Mouse (Mus musculus) kidney, adult 2 months (tissue): ENCODE data around the gene Bglap. TPM values are rescaled to one million over a fixed set of nuclear protein-coding genes. Genes with fewer than 3 reads are reported as not detected.

ENCODE experiments used
- DNase-seq: peaks from one replicate; pipeline ENCODE4 v3.0.0; 2021
- H3K27ac ChIP-seq: fragments of 200-500 bp; 2 replicates; pipeline ENCODE4 v1.5.1; 2012; ENCODE audit warnings: low read depth, low read length, control low read depth, inconsistent platforms; ENCODE audit not compliant: insufficient read depth
- H3K27me3 ChIP-seq: fragments of 200-500 bp; replicated peaks from 2 replicates; pipeline ENCODE4 v1.6.1; 2012; ENCODE audit warnings: mild to moderate bottlenecking, moderate library complexity, low read length, inconsistent platforms; ENCODE audit not compliant: control insufficient read depth, insufficient read depth
- H3K36me3 ChIP-seq: fragments of 200-500 bp; 2 replicates; pipeline ENCODE4 v1.6.1; 2012; ENCODE audit warnings: mild to moderate bottlenecking, moderate library complexity, low read length, inconsistent platforms; ENCODE audit not compliant: control insufficient read depth, insufficient read depth
- H3K4me1 ChIP-seq: fragments of 200-500 bp; 2 replicates; pipeline ENCODE4 v1.6.1; 2011; ENCODE audit warnings: low read length; ENCODE audit not compliant: control insufficient read depth, insufficient read depth
- H3K4me3 ChIP-seq: fragments of 200-500 bp; 2 replicates; pipeline ENCODE4 v1.5.1; 2011; ENCODE audit warnings: mild to moderate bottlenecking, low read depth, low read length, control low read depth; ENCODE audit not compliant: insufficient read depth
- CTCF ChIP-seq: fragments of 200-500 bp; conservative IDR thresholded peaks from 2 replicates; pipeline ENCODE4 v1.5.1; 2011; ENCODE audit warnings: low read depth, mild to moderate bottlenecking, control low read depth, low read length, moderate library complexity, mixed read lengths; ENCODE audit not compliant: insufficient read depth, insufficient read length
- POLR2A ChIP-seq: fragments of 200-500 bp; IDR thresholded peaks from one replicate; pipeline ENCODE4 v1.6.1; 2011; ENCODE audit warnings: low read depth, low read length, control low read depth
- WGBS: fragments of 180-500 bp; shearing (Covaris S2); methylation state at CpG from one replicate; pipeline ENCODE4 v1.1.7; 2018; 5-methylcytosine and 5-hydroxymethylcytosine counted together
- polyA plus RNA-seq: library from polyadenylated mRNA; depleted of rRNA; stranded (reverse); fragments of >200 nt; gene quantifications from 2 replicates; pipeline ENCODE4 v1.2.3, GENCODE M21; 2012

Bglap gene
- polyA plus RNA-seq, 1 experiment = not detected

DNA sequence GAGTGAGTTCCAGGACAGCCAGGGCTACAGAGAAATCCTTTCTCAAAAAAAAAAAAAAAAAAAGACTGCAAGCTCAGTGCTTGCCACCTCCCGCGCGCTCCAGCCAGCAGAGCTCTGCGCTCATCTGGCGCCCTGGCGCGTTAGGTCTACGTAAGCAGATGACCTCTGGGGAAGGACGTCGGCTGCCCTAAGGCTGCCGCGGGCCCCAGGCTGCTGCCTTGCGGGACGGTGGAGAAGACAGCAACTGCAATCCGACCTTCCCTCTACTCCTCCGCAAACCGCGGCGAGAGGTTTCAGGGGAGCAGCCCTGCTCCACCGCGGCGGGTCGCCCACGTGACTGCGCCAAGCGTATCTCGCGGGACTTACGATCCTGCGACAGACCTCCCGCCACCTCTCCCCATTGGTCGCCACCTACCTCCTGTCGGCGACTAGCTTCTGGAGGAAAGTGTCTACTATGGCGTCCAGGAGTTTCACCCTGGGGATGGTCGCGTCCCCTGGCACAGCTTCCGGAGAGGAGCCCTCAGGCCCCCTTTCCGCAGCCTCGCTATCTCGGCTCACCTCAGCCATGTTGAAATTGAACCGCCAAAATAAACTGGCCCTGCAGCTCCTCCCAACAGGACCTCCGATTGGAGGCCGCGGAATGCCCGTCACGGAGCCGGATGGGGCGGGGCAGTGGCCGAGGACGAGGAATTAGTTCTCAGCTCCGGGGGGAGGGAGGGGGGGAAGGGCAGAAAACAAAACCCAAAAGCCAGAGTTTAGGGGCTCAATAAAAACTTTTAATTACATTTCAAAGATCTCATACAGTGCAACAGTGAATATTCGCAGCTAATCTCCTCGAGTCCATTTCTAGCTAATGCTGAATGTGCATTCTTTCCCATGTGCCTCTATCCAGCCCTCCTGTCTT is 25.7 kb upstream of the Bglap start, which contains the start of gene Pmf1:
Gene Pmf1, minus strand, starts transcription at position 591 of the 904 bp plus-strand sequence.
- Histone ChIP-seq H3K27ac (peak within 1 kb of the TSS; percentile 98), H3K4me3 (peak within 1 kb of the TSS; percentile 88), H3K36me3 (no peaks in the 10 kb centered on the region; the same call in 1 of the 2 replicates), H3K27me3 (no peaks in the 10 kb centered on the region), H3K4me1 (peaks cover 5% of the 10 kb centered on the region; the same call in 1 of the 2 replicates)
- peak; percentile 97 for DNase-seq
- WGBS = under 1% methylated on average over 54 of the region's 54 CpGs
- 0 out of 2 replicates have a peak, but pooled peaks have one; percentile 4 for TF ChIP-seq CTCF
- TF ChIP-seq POLR2A = peak; percentile 86

GRCm38 (mm10) chr3:88408953-88409352 is 24.7 kb upstream of the Bglap start:
- DNase-seq = no peak
- Histone ChIP-seq H3K4me1 (peaks cover 5% of the 10 kb centered on the region; the same call in 1 of the 2 replicates), H3K27ac (no peak overlapping the region), H3K36me3 (no peaks in the 10 kb centered on the region), H3K4me3 (no peak overlapping the region), H3K27me3 (no peaks in the 10 kb centered on the region)
- TF ChIP-seq CTCF (no peak), POLR2A (no peak)
- whole genome bisulfite sequencing = 47% methylated on average over 5 of the region's 5 CpGs

- no peak for DNase-seq
- Histone ChIP-seq H3K4me1 (peaks cover 5% of the 10 kb centered on the region; the same call in 1 of the 2 replicates), H3K27me3 (no peaks in the 10 kb centered on the region), H3K27ac (no peak overlapping the region), H3K36me3 (no peaks in the 10 kb centered on the region), H3K4me3 (no peak overlapping the region)
- WGBS = 53% methylated on average over 7 of the region's 7 CpGs
- TF ChIP-seq POLR2A = no peak
- TF ChIP-seq CTCF = no peak
Observed at GRCm38 (mm10) chr3:88407529-88407928, 23.3 kb upstream of the Bglap start.

DNA sequence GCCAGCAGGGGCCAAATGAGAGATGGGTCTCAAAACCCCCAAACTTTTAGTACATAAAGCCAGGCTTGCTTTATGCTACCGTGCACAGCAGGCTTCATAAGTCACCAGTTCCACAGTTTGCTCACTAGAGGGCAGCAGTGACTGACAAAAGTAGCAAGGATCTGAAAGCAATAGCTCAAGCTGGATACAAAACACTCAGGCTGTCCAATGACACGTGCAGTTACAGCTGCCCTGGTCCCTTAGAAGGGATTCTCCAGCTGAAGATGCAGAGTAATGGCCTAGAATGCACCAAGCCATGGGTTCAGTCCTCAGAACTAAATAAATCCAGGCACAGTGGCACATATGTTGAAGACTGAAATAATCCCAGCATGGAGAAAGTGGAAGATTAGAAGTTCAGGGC is 22.8 kb upstream of the Bglap start:
- 1% methylated on average over 2 of the region's 2 CpGs for WGBS
- peak; percentile 78 for DNase-seq
- H3K27ac ChIP-seq = no peak overlapping the region
- no peaks in the 10 kb centered on the region for H3K27me3 ChIP-seq
- TF ChIP-seq CTCF (peak; percentile 96), POLR2A (no peak)
- peaks cover 5% of the 10 kb centered on the region; the same call in 1 of the 2 replicates for H3K4me1 ChIP-seq
- no peaks in the 10 kb centered on the region for H3K36me3 ChIP-seq
- H3K4me3 ChIP-seq = no peak overlapping the region

- H3K36me3 ChIP-seq = no peaks in the 10 kb centered on the region
- TF ChIP-seq POLR2A (no peak), CTCF (no peak)
- 91% methylated on average over 10 of the region's 10 CpGs for WGBS
- DNase-seq = no peak
- no peak overlapping the region for H3K27ac ChIP-seq
- no peaks in the 10 kb centered on the region for H3K4me1 ChIP-seq
- H3K27me3 ChIP-seq = no peaks in the 10 kb centered on the region
- no peak overlapping the region for H3K4me3 ChIP-seq
Observed at GRCm38 (mm10) chr3:88403522-88404230, 19.4 kb upstream of the Bglap start.

DNA sequence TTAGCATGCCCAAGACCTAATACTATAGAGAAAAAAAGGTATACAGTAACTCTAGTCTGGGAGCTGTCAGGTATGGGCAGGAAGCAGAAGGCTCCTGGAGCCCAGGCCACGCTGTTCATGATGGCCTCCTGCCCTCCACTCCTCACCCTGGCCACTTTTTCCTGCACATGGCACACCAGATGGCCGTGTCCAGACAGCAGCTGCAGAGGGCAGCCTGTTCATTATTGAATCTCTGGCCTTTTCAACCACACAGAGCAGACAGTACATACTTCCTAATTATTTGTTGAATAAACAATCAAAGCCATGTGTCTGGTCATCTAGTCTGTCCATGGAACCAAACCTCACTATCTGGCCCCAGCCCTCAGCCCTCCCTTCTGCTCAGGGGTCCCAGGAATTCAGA is 14.4 kb upstream of the Bglap start:
- no peaks in the 10 kb centered on the region for H3K36me3 ChIP-seq
- no peak for DNase-seq
- H3K4me3 ChIP-seq = no peak overlapping the region
- TF ChIP-seq POLR2A = no peak
- no peak for TF ChIP-seq CTCF
- no peak overlapping the region for H3K27ac ChIP-seq
- no peaks in the 10 kb centered on the region for H3K4me1 ChIP-seq
- 93% methylated on average over 2 of the region's 2 CpGs for WGBS
- H3K27me3 ChIP-seq = no peaks in the 10 kb centered on the region

- Histone ChIP-seq H3K27ac (no peak overlapping the region), H3K4me3 (no peak overlapping the region), H3K27me3 (no peaks in the 10 kb centered on the region), H3K4me1 (no peaks in the 10 kb centered on the region), H3K36me3 (no peaks in the 10 kb centered on the region)
- TF ChIP-seq CTCF (no peak), POLR2A (no peak)
- WGBS = 85% methylated on average over 8 of the region's 8 CpGs
- DNase-seq = no peak
Observed at GRCm38 (mm10) chr3:88395742-88396141, 11.5 kb upstream of the Bglap start.
